Mouse (Mus musculus): ENCODE measurements at regions not wholly inside any gene's neighbourhood (a gene's known extent, or its start where the extent isn't known, plus 50 kb on each side); places are given as distances from the start of the nearest gene placed in this dataset.
A peak's percentile ranks its signal among the peaks of the same experiment; 100 is the strongest.

DNA sequence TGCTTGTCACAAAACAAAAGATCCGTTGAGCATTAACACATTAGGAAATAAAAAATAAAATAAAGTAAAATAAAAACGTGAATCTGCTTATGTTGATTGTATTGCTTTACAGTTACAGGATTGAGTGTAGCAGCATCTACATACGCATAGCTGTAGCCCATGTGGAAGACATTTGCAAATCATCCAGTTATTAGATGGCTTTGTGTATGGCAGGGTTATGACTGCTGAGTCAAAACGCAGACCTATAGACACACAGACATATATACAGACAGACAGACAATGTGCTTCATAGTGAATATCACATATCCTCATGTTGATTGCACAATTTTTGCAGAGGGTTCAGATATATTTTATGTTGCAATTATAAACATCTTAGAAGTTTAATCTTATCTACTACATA is 64.5 kb downstream of the Gm11146 start:
- no peak for ATAC-seq (replicated peaks; ENCODE audit: insufficient number of reproducible peaks, insufficient read depth, low FRiP score, low read depth)
- H3K4me1 ChIP-seq (replicated peaks): no peaks in the 10 kb centered on the region
- no peak overlapping the region for H3K4me3 ChIP-seq
- no peaks in the 10 kb centered on the region for H3K36me3 ChIP-seq
- 85% methylated on average over 4 of the region's 4 CpGs for WGBS
- no peak overlapping the region for H3K9ac ChIP-seq
- no peak overlapping the region for H3K27ac ChIP-seq
- no peaks in the 10 kb centered on the region for H3K27me3 ChIP-seq
- H3K4me2 ChIP-seq: no peak overlapping the region
- no peaks in the 10 kb centered on the region for H3K9me3 ChIP-seq (replicated peaks)

DNA sequence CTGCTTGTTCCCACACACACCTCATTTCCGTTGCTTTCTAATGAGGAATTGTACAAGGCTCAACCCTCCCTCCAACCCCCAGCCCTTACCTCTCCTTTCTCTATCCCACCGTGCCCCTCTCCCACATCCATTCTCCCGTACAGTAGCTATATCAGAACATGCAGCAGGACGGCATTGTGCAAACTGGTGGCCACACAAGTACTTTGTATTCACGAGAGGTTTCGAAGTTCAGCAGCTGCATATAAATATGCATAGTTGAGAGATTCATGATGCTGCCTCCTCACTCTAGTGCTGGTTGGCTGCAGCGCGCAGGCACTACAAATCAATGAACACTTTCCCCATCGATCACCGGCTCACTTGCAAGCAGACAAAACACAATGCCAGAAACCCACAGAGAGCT is 65.1 kb downstream of the Gm11146 start:
- Histone ChIP-seq H3K36me3 (no peaks in the 10 kb centered on the region), H3K4me2 (no peak overlapping the region), H3K4me3 (no peak overlapping the region), H3K27ac (no peak overlapping the region), H3K9me3 (replicated peaks) (no peaks in the 10 kb centered on the region), H3K27me3 (no peaks in the 10 kb centered on the region), H3K4me1 (replicated peaks) (no peaks in the 10 kb centered on the region), H3K9ac (no peak overlapping the region)
- ATAC-seq (replicated peaks; ENCODE audit: insufficient number of reproducible peaks, insufficient read depth, low FRiP score, low read depth): no peak
- WGBS: 77% methylated on average over 10 of the region's 10 CpGs

GRCm38 (mm10) chr16:77536314-77536713 is 65.6 kb downstream of the Gm11146 start:
- Histone ChIP-seq H3K9ac (no peak overlapping the region), H3K9me3 (replicated peaks) (no peaks in the 10 kb centered on the region)
- WGBS: 76% methylated on average over 6 of the region's 6 CpGs

DNA sequence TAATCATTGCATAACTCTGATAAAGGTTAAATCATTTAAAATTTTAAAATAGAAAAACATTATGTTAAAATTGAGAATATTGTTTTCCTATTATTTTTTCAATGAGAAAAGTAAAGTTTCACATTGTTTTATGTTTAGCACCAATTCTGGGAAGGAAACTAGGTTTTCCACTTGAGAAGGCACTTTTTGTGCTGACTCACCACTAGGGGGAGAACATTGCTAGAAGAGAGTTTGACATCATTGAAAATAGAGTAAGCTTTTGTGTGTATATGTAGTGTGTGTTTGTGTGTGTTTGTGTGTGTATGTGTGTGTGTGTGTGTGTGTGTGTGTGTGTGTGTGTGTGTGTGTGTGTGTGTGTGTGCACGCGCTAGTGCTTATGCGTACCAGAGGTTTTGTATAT is 66.9 kb downstream of the Gm11146 start:
- Histone ChIP-seq H3K9ac (no peak overlapping the region), H3K4me3 (no peak overlapping the region), H3K4me1 (replicated peaks) (no peaks in the 10 kb centered on the region), H3K27me3 (no peaks in the 10 kb centered on the region), H3K9me3 (replicated peaks) (no peaks in the 10 kb centered on the region), H3K4me2 (no peak overlapping the region), H3K36me3 (no peaks in the 10 kb centered on the region; the same call in 1 of the 2 replicates), H3K27ac (no peak overlapping the region)
- 80% methylated on average over 3 of the region's 3 CpGs for WGBS
- no peak for ATAC-seq (replicated peaks; ENCODE audit: insufficient number of reproducible peaks, insufficient read depth, low FRiP score, low read depth)

More at GRCm38 (mm10) chr16:77536314-77536713, 65.6 kb downstream of the Gm11146 start:
- Histone ChIP-seq H3K4me1 (replicated peaks) (no peaks in the 10 kb centered on the region), H3K27me3 (no peaks in the 10 kb centered on the region), H3K4me2 (no peak overlapping the region), H3K36me3 (no peaks in the 10 kb centered on the region), H3K4me3 (no peak overlapping the region), H3K27ac (no peak overlapping the region)
- no peak for ATAC-seq (replicated peaks; ENCODE audit: insufficient number of reproducible peaks, insufficient read depth, low FRiP score, low read depth)

GRCm38 (mm10) chr16:77531596-77531995 is 70.3 kb downstream of the Gm11146 start:
- Histone ChIP-seq H3K4me2 (no peak overlapping the region), H3K27me3 (no peaks in the 10 kb centered on the region), H3K9ac (no peak overlapping the region), H3K27ac (no peak overlapping the region), H3K36me3 (no peaks in the 10 kb centered on the region; the same call in 1 of the 2 replicates), H3K9me3 (replicated peaks) (no peaks in the 10 kb centered on the region), H3K4me3 (no peak overlapping the region), H3K4me1 (replicated peaks) (no peaks in the 10 kb centered on the region)
- ATAC-seq (replicated peaks; ENCODE audit: insufficient number of reproducible peaks, insufficient read depth, low FRiP score, low read depth): no peak
- 91% methylated on average over 10 of the region's 10 CpGs for WGBS

- WGBS: 52% methylated on average over 1 of the region's 1 CpGs
- H3K27me3 ChIP-seq: no peaks in the 10 kb centered on the region
Observed at GRCm38 (mm10) chr16:77527951-77528350, 73.9 kb downstream of the Gm11146 start.

GRCm38 (mm10) chr16:77514606-77515005 is 87.3 kb downstream of the Gm11146 start:
- no peak overlapping the region for H3K4me3 ChIP-seq
- no peaks in the 10 kb centered on the region for H3K27me3 ChIP-seq
- ATAC-seq (replicated peaks; ENCODE audit: insufficient number of reproducible peaks, insufficient read depth, low FRiP score, low read depth): no peak
- WGBS: 42% methylated on average over 3 of the region's 3 CpGs
- peak overlapping the region; percentile 32; the same call in 1 of the 2 replicates for H3K27ac ChIP-seq
- H3K9me3 ChIP-seq (replicated peaks): no peaks in the 10 kb centered on the region
- peaks cover 7% of the 10 kb centered on the region for H3K4me1 ChIP-seq (replicated peaks)
- no peaks in the 10 kb centered on the region for H3K36me3 ChIP-seq
- no peak overlapping the region for H3K9ac ChIP-seq
- H3K4me2 ChIP-seq: no peak overlapping the region

More at GRCm38 (mm10) chr16:77527951-77528350, 73.9 kb downstream of the Gm11146 start:
- H3K4me1 ChIP-seq (replicated peaks): no peaks in the 10 kb centered on the region
- H3K4me2 ChIP-seq: no peak overlapping the region
- H3K27ac ChIP-seq: no peak overlapping the region
- no peaks in the 10 kb centered on the region for H3K9me3 ChIP-seq (replicated peaks)
- no peak overlapping the region for H3K4me3 ChIP-seq
- H3K36me3 ChIP-seq: no peaks in the 10 kb centered on the region; the same call in 1 of the 2 replicates
- no peak overlapping the region for H3K9ac ChIP-seq
- ATAC-seq (replicated peaks; ENCODE audit: insufficient number of reproducible peaks, insufficient read depth, low FRiP score, low read depth): no peak

DNA sequence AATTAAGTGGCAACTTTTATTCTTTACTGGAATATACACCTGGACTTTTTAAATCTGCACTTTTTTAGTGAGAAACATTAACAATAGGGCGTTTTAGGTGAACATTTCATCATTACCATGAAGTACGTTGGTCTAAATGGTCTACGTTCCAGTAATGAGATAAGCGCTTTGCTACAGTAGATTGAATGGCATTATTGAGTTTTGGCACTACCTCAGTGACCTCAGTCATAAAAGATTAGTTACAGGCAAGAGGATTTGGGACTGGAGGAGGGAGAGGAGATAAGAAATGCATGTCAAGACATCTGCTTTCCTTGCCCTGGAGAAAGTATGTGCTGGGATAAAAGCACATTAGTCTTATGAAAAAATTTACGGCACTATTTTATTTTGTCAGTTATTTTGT is 98.3 kb downstream of the Gm11146 start:
- 35% methylated on average over 5 of the region's 5 CpGs for WGBS
- Histone ChIP-seq H3K36me3 (no peaks in the 10 kb centered on the region), H3K4me2 (peak overlapping the region; percentile 46; the same call in 1 of the 2 replicates), H3K27me3 (no peaks in the 10 kb centered on the region), H3K9ac (no peak overlapping the region), H3K27ac (no peak overlapping the region), H3K9me3 (replicated peaks) (no peaks in the 10 kb centered on the region), H3K4me1 (replicated peaks) (peaks cover 15% of the 10 kb centered on the region), H3K4me3 (0 out of 2 replicates have a peak overlapping the region, but pooled peaks have one; percentile 11)
- ATAC-seq (replicated peaks; ENCODE audit: insufficient number of reproducible peaks, insufficient read depth, low FRiP score, low read depth): no peak

DNA sequence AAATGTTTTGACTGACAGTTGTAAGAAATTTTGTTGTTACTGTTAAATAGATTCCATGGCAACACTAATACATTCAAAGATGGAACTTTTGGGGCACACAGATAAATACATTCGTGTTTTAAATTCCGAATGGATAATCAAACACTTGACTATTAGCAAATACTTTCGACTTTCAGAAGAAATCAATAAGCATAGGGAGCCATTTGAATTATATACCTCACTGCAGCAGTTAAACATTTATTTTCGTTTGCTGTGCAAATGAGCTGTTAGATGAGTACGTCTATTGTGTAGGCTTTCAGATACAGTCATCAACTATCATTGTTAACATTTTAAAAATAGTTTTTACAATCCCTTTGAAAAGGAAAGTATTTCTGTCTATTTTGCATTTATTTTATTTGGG is 99.0 kb downstream of the Gm11146 start:
- 65% methylated on average over 5 of the region's 5 CpGs for WGBS
- Histone ChIP-seq H3K27me3 (no peaks in the 10 kb centered on the region), H3K4me3 (no peak overlapping the region), H3K36me3 (no peaks in the 10 kb centered on the region), H3K27ac (no peak overlapping the region), H3K9ac (no peak overlapping the region), H3K4me1 (replicated peaks) (peaks cover 15% of the 10 kb centered on the region), H3K4me2 (0 out of 2 replicates have a peak overlapping the region, but pooled peaks have one; percentile 21), H3K9me3 (replicated peaks) (no peaks in the 10 kb centered on the region)
- no peak for ATAC-seq (replicated peaks; ENCODE audit: insufficient number of reproducible peaks, insufficient read depth, low FRiP score, low read depth)

- Histone ChIP-seq H3K4me3 (peak overlapping the region; percentile 32), H3K36me3 (no peaks in the 10 kb centered on the region), H3K27me3 (no peaks in the 10 kb centered on the region), H3K4me1 (replicated peaks) (peaks cover 15% of the 10 kb centered on the region), H3K9me3 (replicated peaks) (no peaks in the 10 kb centered on the region), H3K4me2 (peak overlapping the region; percentile 57), H3K9ac (no peak overlapping the region), H3K27ac (no peak overlapping the region)
- 48% methylated on average over 3 of the region's 3 CpGs for WGBS
- no peak for ATAC-seq (replicated peaks; ENCODE audit: insufficient number of reproducible peaks, insufficient read depth, low FRiP score, low read depth)
Observed at GRCm38 (mm10) chr16:77502026-77502425, 99.9 kb downstream of the Gm11146 start.

DNA sequence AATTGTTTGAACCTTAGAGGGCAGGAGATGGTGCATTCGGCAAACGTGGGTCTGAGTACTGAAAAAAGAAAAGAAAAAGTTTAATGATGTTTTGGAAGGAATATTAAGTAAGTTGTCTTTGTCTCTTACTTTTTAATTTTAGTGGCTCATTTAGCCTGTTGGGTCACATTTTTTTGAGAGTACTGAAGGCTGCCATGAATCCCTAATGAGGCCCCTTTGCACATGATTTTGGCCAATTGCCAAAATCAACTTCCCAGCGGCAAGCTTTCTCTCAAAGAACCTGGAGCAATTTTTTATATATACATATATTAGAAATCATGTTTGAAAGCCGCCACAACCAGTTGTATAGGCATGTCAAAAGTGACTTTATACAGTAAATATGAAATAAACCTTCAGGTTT is 100.9 kb downstream of the Gm11146 start:
- H3K27me3 ChIP-seq: no peaks in the 10 kb centered on the region
- no peaks in the 10 kb centered on the region for H3K9me3 ChIP-seq (replicated peaks)
- peak overlapping the region; percentile 47 for H3K4me3 ChIP-seq
- no peaks in the 10 kb centered on the region for H3K36me3 ChIP-seq
- peaks cover 15% of the 10 kb centered on the region for H3K4me1 ChIP-seq (replicated peaks)
- no peak for ATAC-seq (replicated peaks; ENCODE audit: insufficient number of reproducible peaks, insufficient read depth, low FRiP score, low read depth)
- H3K9ac ChIP-seq: peak overlapping the region; percentile 35
- H3K27ac ChIP-seq: peak overlapping the region; percentile 88
- H3K4me2 ChIP-seq: peak overlapping the region; percentile 62
- WGBS: 15% methylated on average over 4 of the region's 4 CpGs

DNA sequence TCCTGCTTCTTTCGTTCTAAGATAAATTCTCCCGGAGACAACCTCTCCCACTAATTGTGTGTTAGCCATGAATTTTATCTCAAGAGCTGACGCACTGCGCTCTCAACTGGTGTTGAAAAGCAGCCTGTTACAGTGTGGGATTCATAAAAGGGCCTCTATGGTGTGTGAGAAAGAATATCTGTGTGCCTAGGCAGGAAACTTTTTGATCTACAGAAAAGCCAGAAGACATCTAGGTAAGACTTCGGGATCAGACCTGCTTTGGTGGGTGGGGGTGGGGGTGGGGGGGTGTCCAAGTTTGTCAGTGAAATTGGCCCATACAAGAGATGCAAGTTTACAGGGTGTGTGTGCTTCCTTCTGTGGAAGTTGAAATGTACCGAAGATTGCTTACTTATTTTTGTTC is 101.5 kb downstream of the Gm11146 start:
- 8% methylated on average over 6 of the region's 6 CpGs for WGBS

More for the DNA sequence above, 101.5 kb downstream of the Gm11146 start:
- H3K9me3 ChIP-seq (replicated peaks): no peaks in the 10 kb centered on the region
- peak overlapping the region; percentile 62 for H3K4me2 ChIP-seq
- peak overlapping the region; percentile 47 for H3K4me3 ChIP-seq
- H3K36me3 ChIP-seq: no peaks in the 10 kb centered on the region
- peaks cover 15% of the 10 kb centered on the region for H3K4me1 ChIP-seq (replicated peaks)
- peak overlapping the region; percentile 88 for H3K27ac ChIP-seq
- no peaks in the 10 kb centered on the region for H3K27me3 ChIP-seq
- peak; percentile 88 for ATAC-seq (replicated peaks; ENCODE audit: insufficient number of reproducible peaks, insufficient read depth, low FRiP score, low read depth)
- peak overlapping the region; percentile 35 for H3K9ac ChIP-seq
